Mouse (Mus musculus): ENCODE measurements at regions not wholly inside any gene's neighbourhood (a gene's known extent, or its start where the extent isn't known, plus 50 kb on each side); places are given as distances from the start of the nearest gene placed in this dataset.

- no peak for DNase-seq (ENCODE audit: low spot score)
- Histone ChIP-seq H3K9me3 (0 out of 2 replicates have a peak, but pooled peaks cover 5% of the 10 kb centered on the region), H3K36me3 (no peaks in the 10 kb centered on the region), H3K4me1 (replicated peaks) (no peaks in the 10 kb centered on the region), H3K27me3 (ENCODE audit: insufficient read depth, poor library complexity, severe bottlenecking) (no peaks in the 10 kb centered on the region), H3K27ac (no peak overlapping the region), H3K4me3 (no peak overlapping the region)
- 94% methylated on average over 5 of the region's 5 CpGs for WGBS
Measured at GRCm38 (mm10) chr2:11355594-11355993, 183.7 kb downstream of the Prkcq start.
